Mouse (Mus musculus) hematopoietic stem cell, adult 5-6 weeks (primary cell): ENCODE results near the gene Mrpl23. TPM values are rescaled to one million over a fixed set of nuclear protein-coding genes. Genes with fewer than 3 reads are reported as not detected.

Experiments
- ATAC-seq, 2 experiments: fragments of 125-278 bp in 1 of 2; replicated peaks in 1 of 2; 2 replicates each; pipeline ENCODE4 v1.8.0; 2016 to 2017; ENCODE audit warnings: inconsistent platforms in 2 of 2, mild to moderate bottlenecking in 2 of 2, moderate number of reproducible peaks in 2 of 2, low read depth in 1 of 2, moderate TSS enrichment in 1 of 2; ENCODE audit not compliant: low FRiP score in 2 of 2, poor library complexity in 2 of 2, severe bottlenecking in 2 of 2, insufficient read depth in 1 of 2, low TSS enrichment in 1 of 2
- total RNA-seq: library from RNA; stranded (forward); fragments of 172-1452, 232-1000 nt; gene quantifications from 2 replicates; pipeline ENCODE4 v1.2.3, GENCODE M21; 2017

The Mrpl23 gene
- total RNA-seq = 28.1 and 42.5 TPM in 2 replicates

- ATAC-seq = no peak; a peak in 1 of 4 replicates
Measured at GRCm38 (mm10) chr7:142532671-142533058, at the start of gene Mrpl23. Gene Mrpl23, plus strand, starts transcription at chr7:142532686.

GRCm38 (mm10) chr7:142483136-142483535, 49.4 kb upstream of the Mrpl23 start:
- ATAC-seq = no peak

GRCm38 (mm10) chr7:142484780-142485179, 47.7 kb upstream of the Mrpl23 start:
- no peak for ATAC-seq

- no peak for ATAC-seq
Measured at GRCm38 (mm10) chr7:142486751-142487162, 45.7 kb upstream of the Mrpl23 start.

- ATAC-seq = no peak
Measured at GRCm38 (mm10) chr7:142487341-142487859, 45.1 kb upstream of the Mrpl23 start.

GRCm38 (mm10) chr7:142488053-142488452, 44.4 kb upstream of the Mrpl23 start:
- ATAC-seq = no peak

GRCm38 (mm10) chr7:142493535-142493934, 39.0 kb upstream of the Mrpl23 start:
- ATAC-seq = no peak

- no peak for ATAC-seq
Measured at GRCm38 (mm10) chr7:142496158-142496557, 36.3 kb upstream of the Mrpl23 start.

GRCm38 (mm10) chr7:142496800-142497199, 35.7 kb upstream of the Mrpl23 start:
- 0 out of 4 replicates have a peak, but pooled peaks have one; percentile 14 to 27 for ATAC-seq

- peak; percentile 43 to 67; a peak in 2 of 4 replicates for ATAC-seq
Measured at GRCm38 (mm10) chr7:142497775-142498174, 34.7 kb upstream of the Mrpl23 start.

- no peak for ATAC-seq
Measured at GRCm38 (mm10) chr7:142498575-142498974, 33.9 kb upstream of the Mrpl23 start, which contains the start of gene Tnnt3. Gene Tnnt3, plus strand, starts transcription at chr7:142498836.

- no peak for ATAC-seq
Measured at GRCm38 (mm10) chr7:142499010-142499721, 33.3 kb upstream of the Mrpl23 start.

- ATAC-seq = no peak
Measured at GRCm38 (mm10) chr7:142500032-142500431, 32.5 kb upstream of the Mrpl23 start.

GRCm38 (mm10) chr7:142503206-142503605, 29.3 kb upstream of the Mrpl23 start:
- no peak for ATAC-seq

- ATAC-seq = no peak
Measured at GRCm38 (mm10) chr7:142505942-142506341, 26.5 kb upstream of the Mrpl23 start.

GRCm38 (mm10) chr7:142506501-142506900, 26.0 kb upstream of the Mrpl23 start:
- ATAC-seq = no peak

GRCm38 (mm10) chr7:142507453-142507852, 25.0 kb upstream of the Mrpl23 start:
- ATAC-seq = no peak

- ATAC-seq = no peak
Measured at GRCm38 (mm10) chr7:142509518-142509917, 23.0 kb upstream of the Mrpl23 start.
